Mouse (Mus musculus) G1E (cell line): ENCODE data around the gene Naa20.

Experiments used
- CTCF ChIP-seq: IDR thresholded peaks from 2 replicates; pipeline ENCODE4 v1.5.1; 2012; ENCODE audit warnings: low read depth, low read length, inconsistent platforms, mixed read lengths
- GATA1 ChIP-seq: IDR thresholded peaks from 2 replicates; pipeline ENCODE4 v1.6.1; 2012; ENCODE audit warnings: borderline replicate concordance, low read length, inconsistent platforms, mixed read lengths
- GATA2 ChIP-seq: IDR thresholded peaks from 2 replicates; pipeline ENCODE4 v1.6.1; 2012; ENCODE audit warnings: low read depth, low read length, inconsistent platforms, borderline replicate concordance
- POLR2AphosphoS5 ChIP-seq: IDR thresholded peaks from 2 replicates; pipeline ENCODE4 v1.6.1; 2012; ENCODE audit warnings: low read depth, low read length, inconsistent platforms; ENCODE audit not compliant: insufficient replicate concordance
- TAL1 ChIP-seq: conservative IDR thresholded peaks from 2 replicates; pipeline ENCODE4 v1.6.1; 2012; ENCODE audit warnings: low read depth, low read length, inconsistent platforms, mixed read lengths

DNA sequence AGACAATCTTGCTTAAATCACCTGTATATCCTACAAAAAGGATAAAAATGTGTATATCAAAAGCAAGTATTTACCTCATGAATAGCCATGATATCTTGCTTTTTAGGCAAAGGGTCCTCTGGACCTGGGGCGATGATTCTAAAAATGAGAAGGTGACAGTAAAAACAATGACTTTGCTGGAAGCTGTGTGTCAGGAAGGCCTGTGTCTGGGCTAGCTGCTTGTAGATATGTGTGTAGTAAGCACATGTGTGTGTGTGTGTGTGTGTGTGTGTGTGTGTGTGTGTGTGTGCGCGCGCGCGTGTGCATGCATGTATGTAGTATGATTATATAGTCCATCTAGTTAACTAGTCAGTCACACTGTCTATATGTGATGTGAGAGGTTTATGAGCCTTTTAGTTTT is 8.1 kb upstream of the Naa20 start:
- TF ChIP-seq GATA1, result no peak
- TF ChIP-seq CTCF, result no peak
- no peak for TF ChIP-seq POLR2AphosphoS5
- no peak for TF ChIP-seq TAL1
- TF ChIP-seq GATA2, result no peak
